Mouse (Mus musculus): ENCODE measurements around the gene Gm17428.

DNA sequence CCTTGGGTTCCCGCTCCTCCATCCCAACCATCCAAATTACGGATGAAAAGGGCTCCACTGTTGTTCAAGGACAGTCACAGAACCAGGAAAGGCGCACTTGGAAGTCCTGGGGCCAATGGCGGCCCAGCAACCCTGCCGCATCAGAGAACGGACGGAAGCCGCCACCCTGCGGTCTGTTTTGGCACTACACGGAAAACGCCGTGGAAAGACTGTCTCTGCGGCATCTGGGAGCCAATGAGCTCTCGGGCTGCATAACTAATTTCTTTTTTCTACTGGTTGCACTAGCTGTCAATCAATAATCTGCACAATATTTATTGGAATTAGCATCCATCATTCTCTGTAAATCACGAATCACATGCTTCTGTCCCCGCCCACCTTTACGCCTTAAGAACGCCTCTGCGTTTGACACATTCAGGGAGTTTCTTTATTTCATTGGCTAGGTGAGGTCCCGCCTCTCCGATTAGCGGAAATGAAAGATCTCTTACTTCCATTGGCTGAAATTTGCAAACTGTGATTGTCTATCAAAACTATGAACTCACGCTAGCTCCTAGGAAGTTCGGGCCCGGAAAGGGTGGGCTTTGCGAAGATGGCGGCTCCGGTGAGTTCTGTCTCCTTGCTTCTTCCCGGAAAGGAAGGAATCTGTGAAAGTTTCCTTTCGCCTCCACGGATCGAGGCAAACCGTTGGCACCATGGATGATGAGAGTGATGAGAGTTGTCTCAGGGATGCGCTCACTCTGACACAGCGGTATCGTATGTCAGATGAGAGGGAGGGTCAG is 38.4 kb downstream of the Gm17428 start, which contains the start of gene Ngdn:
- peak; percentile 94 for TF ChIP-seq CTCF (IDR thresholded peaks at IDR 0.05)
- peak; percentile 96 for TF ChIP-seq POLR2A (IDR thresholded peaks at IDR 0.05; ENCODE audit: insufficient read depth, low read depth, low read length)
- TF ChIP-seq EP300 (IDR thresholded peaks at IDR 0.05; ENCODE audit: insufficient read depth, low read depth, low read length): peak; percentile 46; the same call in 1 of the 2 replicates
